Mouse (Mus musculus) ES-E14 (cell line): ENCODE data around the gene Hoxd9. TPM values are rescaled to one million over a fixed set of nuclear protein-coding genes. Genes with fewer than 3 reads are reported as not detected.

Experiments used
- DNase-seq: peaks from one replicate; pipeline ENCODE4 v3.0.0-alpha.2; 2013; ENCODE audit warnings: low read depth, low spot score
- H3K27ac ChIP-seq: 2 replicates; pipeline ENCODE4 v1.5.1; 2012; ENCODE audit warnings: low read depth, mild to moderate bottlenecking, low read length, moderate library complexity, mixed read lengths; ENCODE audit not compliant: poor library complexity, insufficient read depth, severe bottlenecking
- H3K36me3 ChIP-seq: 2 replicates; pipeline ENCODE4 v1.6.1; 2012; ENCODE audit warnings: mild to moderate bottlenecking, low read length, moderate library complexity, mixed read lengths; ENCODE audit not compliant: control insufficient read depth, poor library complexity, insufficient read depth, severe bottlenecking
- H3K4me1 ChIP-seq, 2 experiments: fragments of 150-350 bp in 1 of 2; sonication (generic) in 1 of 2; 2 replicates each; pipeline ENCODE4 v1.6.1; 2012; ENCODE audit warnings: low read length in 2 of 2, mild to moderate bottlenecking in 1 of 2, mixed read lengths in 1 of 2; ENCODE audit not compliant: control insufficient read depth in 2 of 2, insufficient read depth in 2 of 2, poor library complexity in 1 of 2
- H3K4me3 ChIP-seq, 2 experiments: fragments of 150-350 bp in 1 of 2; sonication (generic) in 1 of 2; 2 replicates each; pipeline ENCODE4 v1.5.1; 2012; ENCODE audit warnings: low read length in 2 of 2, low read depth in 1 of 2, mild to moderate bottlenecking in 1 of 2, mixed read lengths in 1 of 2; ENCODE audit not compliant: insufficient read depth in 1 of 2, poor library complexity in 1 of 2, severe bottlenecking in 1 of 2
- H3K9ac ChIP-seq: 2 replicates; pipeline ENCODE4 v1.6.1; 2012; ENCODE audit warnings: low read depth, mild to moderate bottlenecking, low read length, mixed read lengths; ENCODE audit not compliant: poor library complexity, insufficient read depth, severe bottlenecking
- H3K9me3 ChIP-seq: fragments of 150-350 bp; sonication (generic); 2 replicates; pipeline ENCODE4 v1.6.1; 2012; ENCODE audit warnings: low read depth, mild to moderate bottlenecking, low read length; ENCODE audit not compliant: control insufficient read depth, insufficient read depth
- CHD2 ChIP-seq: IDR thresholded peaks from 2 replicates; pipeline ENCODE4 v1.6.1; 2014; ENCODE audit warnings: mild to moderate bottlenecking, low read depth, low read length, inconsistent platforms
- HCFC1 ChIP-seq: IDR thresholded peaks from 2 replicates; pipeline ENCODE4 v1.6.1; 2012; ENCODE audit warnings: low read length, inconsistent platforms, borderline replicate concordance; ENCODE audit not compliant: insufficient read depth
- MAFK ChIP-seq: IDR thresholded peaks from 2 replicates; pipeline ENCODE4 v1.6.1; 2014; ENCODE audit warnings: mild to moderate bottlenecking, low read depth, low read length, inconsistent platforms; ENCODE audit not compliant: insufficient read depth
- ZC3H11A ChIP-seq: IDR thresholded peaks from 2 replicates; pipeline ENCODE4 v1.6.1; 2012; ENCODE audit warnings: low read depth, mild to moderate bottlenecking, inconsistent platforms, low read length, borderline replicate concordance
- ZNF384 ChIP-seq: IDR thresholded peaks from 2 replicates; pipeline ENCODE4 v1.6.1; 2012; ENCODE audit warnings: low read depth, low read length, inconsistent platforms
- in situ Hi-C, 2 experiments: fragments of 600-800 bp; cut with MboI; formaldehyde crosslinking; loops; one replicate each; pipeline ENCODE4 v1.15.1; 2025; ENCODE audit warnings: low sequenced_read_pairs in 2 of 2, inconsistent platforms in 1 of 2; ENCODE audit not compliant: unreplicated experiment in 2 of 2
- total RNA-seq: library from RNA; depleted of rRNA; stranded (reverse); fragments of 300-350 nt; gene quantifications from 2 replicates; pipeline ENCODE4 v1.2.3, GENCODE M21; 2012

Hoxd9 gene
- total RNA-seq, 1 experiment, result 0.76 TPM

GRCm38 (mm10) chr2:74720384-74720783, 22.9 kb downstream of the Hoxd9 start:
- no peak overlapping the region for H3K27ac ChIP-seq
- no peak overlapping the region for H3K4me3 ChIP-seq

GRCm38 (mm10) chr2:74720955-74721491, 23.5 kb downstream of the Hoxd9 start:
- no peak for TF ChIP-seq ZNF384
- TF ChIP-seq CHD2, result no peak
- no peak for TF ChIP-seq MAFK
- TF ChIP-seq HCFC1, result no peak
- TF ChIP-seq ZC3H11A, result no peak
- Histone ChIP-seq H3K4me3 (no peak overlapping the region), H3K27ac (no peak overlapping the region), H3K36me3 (no peaks in the 10 kb centered on the region), H3K4me1 (peaks cover 0 to 12% of the 10 kb centered on the region in 2 experiments; a peak in 1 of 4 replicates), H3K9me3 (no peaks in the 10 kb centered on the region), H3K9ac (no peak overlapping the region)
- DNase-seq, result no peak
- in situ Hi-C loops, result loop anchor here (25.0 kb wide), 2 partner anchors 591 to 866 kb away; no protein-coding TSS in a partner anchor

More at GRCm38 (mm10) chr2:74720384-74720783, 22.9 kb downstream of the Hoxd9 start:
- peaks cover 0 to 12% of the 10 kb centered on the region in 2 experiments; a peak in 1 of 4 replicates for H3K4me1 ChIP-seq
- no peaks in the 10 kb centered on the region for H3K9me3 ChIP-seq
- TF ChIP-seq MAFK, result no peak
- TF ChIP-seq CHD2, result no peak
- TF ChIP-seq ZC3H11A, result no peak
- no peak for DNase-seq
- in situ Hi-C loops, result loop anchor here (25.0 kb wide), 2 partner anchors 592 to 867 kb away; no protein-coding TSS in a partner anchor
- H3K36me3 ChIP-seq, result no peaks in the 10 kb centered on the region
- H3K9ac ChIP-seq, result no peak overlapping the region

- H3K9me3 ChIP-seq, result no peaks in the 10 kb centered on the region
- H3K9ac ChIP-seq, result no peak overlapping the region
- in situ Hi-C loops, result loop anchor here (25.0 kb wide), 2 partner anchors 590 to 865 kb away; no protein-coding TSS in a partner anchor
- H3K4me3 ChIP-seq, result no peak overlapping the region
- DNase-seq, result no peak
- no peaks in the 10 kb centered on the region for H3K36me3 ChIP-seq
- H3K4me1 ChIP-seq, result peaks cover 0 to 12% of the 10 kb centered on the region in 2 experiments; a peak in 1 of 4 replicates
- no peak for TF ChIP-seq ZC3H11A
- no peak for TF ChIP-seq CHD2
- no peak for TF ChIP-seq MAFK
- no peak for TF ChIP-seq ZNF384
- no peak overlapping the region for H3K27ac ChIP-seq
Observed at GRCm38 (mm10) chr2:74721882-74722281, 24.4 kb downstream of the Hoxd9 start.

- H3K9me3 ChIP-seq, result no peaks in the 10 kb centered on the region
- in situ Hi-C loops, result loop anchor here (25.0 kb wide), 2 partner anchors 589 to 864 kb away; no protein-coding TSS in a partner anchor
Observed at GRCm38 (mm10) chr2:74722949-74723348, 25.4 kb downstream of the Hoxd9 start.

More at GRCm38 (mm10) chr2:74722949-74723348, 25.4 kb downstream of the Hoxd9 start:
- no peak overlapping the region for H3K27ac ChIP-seq
- no peaks in the 10 kb centered on the region for H3K36me3 ChIP-seq
- H3K4me1 ChIP-seq, result peaks cover 0 to 12% of the 10 kb centered on the region in 2 experiments; a peak in 1 of 4 replicates
- no peak for DNase-seq
- TF ChIP-seq CHD2, result no peak
- TF ChIP-seq ZC3H11A, result no peak
- TF ChIP-seq MAFK, result no peak
- no peak for TF ChIP-seq ZNF384
- no peak for TF ChIP-seq HCFC1
- no peak overlapping the region for H3K9ac ChIP-seq
- no peak overlapping the region for H3K4me3 ChIP-seq
